Mouse (Mus musculus): ENCODE data around the gene Tmem98.

Tmem98 gene

GRCm38 (mm10) chr11:80791677-80792432 is 18.1 kb upstream of the Tmem98 start:
- DNase-seq (ENCODE audit: low spot score) = no peak

GRCm38 (mm10) chr11:80793386-80793785 is 16.6 kb upstream of the Tmem98 start:
- no peak for DNase-seq (ENCODE audit: low spot score)

- DNase-seq (ENCODE audit: low spot score) = no peak
Observed at GRCm38 (mm10) chr11:80794290-80794689, 15.7 kb upstream of the Tmem98 start.

GRCm38 (mm10) chr11:80795431-80795830 is 14.5 kb upstream of the Tmem98 start:
- DNase-seq (ENCODE audit: low spot score) = peak; percentile 47

- DNase-seq (ENCODE audit: low spot score) = peak; percentile 53
Observed at GRCm38 (mm10) chr11:80799979-80800378, 10.0 kb upstream of the Tmem98 start.

- DNase-seq (ENCODE audit: low spot score) = peak; percentile 70
Observed at GRCm38 (mm10) chr11:80802706-80803105, 7.3 kb upstream of the Tmem98 start.

- DNase-seq (ENCODE audit: low spot score) = peak; percentile 26
Observed at GRCm38 (mm10) chr11:80808551-80809070, 1.4 kb upstream of the Tmem98 start.

- no peak for DNase-seq (ENCODE audit: low spot score)
Observed at GRCm38 (mm10) chr11:80809666-80809992, 346 bp upstream of the Tmem98 start.

- no peak for DNase-seq (ENCODE audit: low spot score)
Observed at GRCm38 (mm10) chr11:80811156-80811555, 1.2 kb downstream of the Tmem98 start.

GRCm38 (mm10) chr11:80815354-80815753 is 5.4 kb downstream of the Tmem98 start:
- no peak for DNase-seq (ENCODE audit: low spot score)

- peak; percentile 83 for DNase-seq (ENCODE audit: low spot score)
Observed at GRCm38 (mm10) chr11:80818060-80818697, 8.2 kb downstream of the Tmem98 start.

- DNase-seq (ENCODE audit: low spot score) = peak; percentile 52
Observed at GRCm38 (mm10) chr11:80820085-80820484, 10.1 kb downstream of the Tmem98 start.

GRCm38 (mm10) chr11:80821296-80821695 is 11.3 kb downstream of the Tmem98 start:
- DNase-seq (ENCODE audit: low spot score) = no peak

- no peak for DNase-seq (ENCODE audit: low spot score)
Observed at GRCm38 (mm10) chr11:80821794-80822193, 11.8 kb downstream of the Tmem98 start.

GRCm38 (mm10) chr11:80835395-80835794 is 25.4 kb downstream of the Tmem98 start:
- no peak for DNase-seq (ENCODE audit: low spot score)

GRCm38 (mm10) chr11:80835841-80836240 is 25.9 kb downstream of the Tmem98 start:
- DNase-seq (ENCODE audit: low spot score) = no peak

GRCm38 (mm10) chr11:80838724-80839123 is 28.7 kb downstream of the Tmem98 start:
- DNase-seq (ENCODE audit: low spot score) = no peak

- DNase-seq (ENCODE audit: low spot score) = no peak
Observed at GRCm38 (mm10) chr11:80843435-80843834, 33.5 kb downstream of the Tmem98 start.

- no peak for DNase-seq (ENCODE audit: low spot score)
Observed at GRCm38 (mm10) chr11:80845486-80845885, 35.5 kb downstream of the Tmem98 start.

- peak; percentile 18 for DNase-seq (ENCODE audit: low spot score)
Observed at GRCm38 (mm10) chr11:80846115-80846514, 36.1 kb downstream of the Tmem98 start.

GRCm38 (mm10) chr11:80848131-80848530 is 38.2 kb downstream of the Tmem98 start:
- DNase-seq (ENCODE audit: low spot score) = no peak

- no peak for DNase-seq (ENCODE audit: low spot score)
Observed at GRCm38 (mm10) chr11:80851859-80852258, 41.9 kb downstream of the Tmem98 start.

GRCm38 (mm10) chr11:80853014-80853413 is 43.0 kb downstream of the Tmem98 start:
- no peak for DNase-seq (ENCODE audit: low spot score)

All from urinary bladder, postnatal 14 days (tissue).